Mouse (Mus musculus) gastrocnemius, adult 8-10 months (tissue): ENCODE results near the gene Slc24a1. TPM values are rescaled to one million over a fixed set of nuclear protein-coding genes. Genes with fewer than 3 reads are reported as not detected.

Experiments used
- DNase-seq, 2 experiments: peaks; one replicate each; pipeline ENCODE4 v3.0.0; 2022; ENCODE audit warnings: low spot score in 2 of 2
- total RNA-seq, 4 experiments: library from RNA; stranded (reverse); gene quantifications; 2 replicates each; pipeline ENCODE4 v1.2.4; 2022

Gene Slc24a1
- total RNA-seq, 4 experiments from 2014 or later, result not detected

DNA sequence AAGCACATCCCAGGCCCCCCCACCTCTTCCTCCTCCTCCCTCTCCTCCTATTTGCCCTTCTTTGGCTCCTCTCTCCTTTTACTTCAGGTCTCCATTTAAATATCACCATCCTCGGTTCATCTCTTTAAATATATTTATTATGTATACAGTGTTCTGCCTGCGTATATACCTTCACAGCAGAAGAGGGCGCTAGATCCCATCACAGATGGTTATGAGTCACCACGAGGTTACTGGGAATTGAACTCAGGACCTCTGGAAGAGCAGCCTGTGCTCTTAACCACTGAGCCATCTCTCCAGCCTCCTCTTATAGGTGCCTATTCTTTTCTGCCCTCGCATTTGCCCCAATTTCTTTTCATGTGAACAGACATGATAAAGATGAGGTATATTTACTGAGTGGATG lies 13.9 kb downstream of the Slc24a1 start:
- DNase-seq, result no peak

DNA sequence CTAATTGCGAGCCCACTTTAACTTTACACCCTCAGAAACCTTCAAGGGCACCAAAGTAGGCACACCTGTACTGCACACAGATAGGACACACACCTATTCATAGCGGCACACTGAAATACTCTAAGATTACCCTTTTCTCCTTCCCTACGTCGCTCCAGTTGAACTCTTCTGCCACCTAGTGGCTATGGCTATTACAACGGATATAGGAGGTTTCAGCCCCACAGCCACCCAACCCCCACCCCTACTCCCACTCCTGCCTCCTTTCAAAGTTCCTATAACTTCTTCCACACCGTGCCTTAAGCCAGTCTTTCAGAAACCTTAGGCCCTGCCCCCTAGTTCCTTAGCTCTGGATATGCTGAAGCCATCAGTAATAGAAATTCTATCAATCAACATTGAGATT lies 14.9 kb downstream of the Slc24a1 start:
- DNase-seq, result peak in 1 of 2 experiments; percentile 15

GRCm38 (mm10) chr9:64934015-64934754 lies 17.2 kb downstream of the Slc24a1 start:
- DNase-seq, result peak; percentile 8 to 28

DNA sequence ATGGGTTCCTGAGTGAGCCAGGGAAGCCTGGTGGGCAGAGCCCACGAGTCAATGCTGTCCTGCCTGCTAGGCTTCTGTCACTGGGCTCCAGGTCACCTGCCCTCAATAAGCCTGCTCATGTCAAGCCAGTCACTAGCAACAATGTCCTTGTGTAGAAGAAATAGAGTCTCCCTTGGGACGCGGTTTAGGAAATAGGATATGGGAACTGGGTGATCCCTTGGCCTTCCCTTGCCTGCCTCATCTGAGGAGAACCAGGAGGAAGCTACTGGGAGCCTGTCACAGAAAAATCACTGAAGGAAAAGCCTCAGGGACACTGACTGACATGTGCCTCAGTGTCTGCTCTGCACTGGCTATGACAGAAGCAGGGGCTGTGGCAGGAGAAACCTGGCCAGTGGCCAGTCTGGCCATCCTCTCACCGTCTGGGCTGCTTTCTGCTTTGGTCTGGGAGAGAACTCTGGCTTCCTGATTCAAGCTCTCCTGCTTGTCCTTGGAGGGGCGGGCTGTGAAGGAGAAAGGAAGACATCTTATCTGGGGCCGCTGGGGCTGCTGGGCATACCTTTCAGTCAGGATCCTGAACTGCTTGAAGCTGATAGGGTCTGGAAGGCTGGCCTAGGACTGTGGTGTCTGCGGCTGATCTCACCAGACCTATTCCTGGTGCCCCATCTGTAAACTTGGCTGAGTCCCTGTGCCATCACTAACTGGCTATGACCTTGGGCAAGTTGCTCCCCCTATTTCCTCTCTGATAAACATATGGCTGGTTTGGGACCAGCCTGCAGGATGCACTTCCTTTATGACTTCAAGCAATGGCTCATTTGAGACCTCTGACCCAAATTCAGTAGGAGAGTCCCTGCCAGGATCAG lies 19.4 kb downstream of the Slc24a1 start:
- no peak for DNase-seq

GRCm38 (mm10) chr9:64930256-64930655 lies 21.2 kb downstream of the Slc24a1 start:
- DNase-seq, result no peak

DNA sequence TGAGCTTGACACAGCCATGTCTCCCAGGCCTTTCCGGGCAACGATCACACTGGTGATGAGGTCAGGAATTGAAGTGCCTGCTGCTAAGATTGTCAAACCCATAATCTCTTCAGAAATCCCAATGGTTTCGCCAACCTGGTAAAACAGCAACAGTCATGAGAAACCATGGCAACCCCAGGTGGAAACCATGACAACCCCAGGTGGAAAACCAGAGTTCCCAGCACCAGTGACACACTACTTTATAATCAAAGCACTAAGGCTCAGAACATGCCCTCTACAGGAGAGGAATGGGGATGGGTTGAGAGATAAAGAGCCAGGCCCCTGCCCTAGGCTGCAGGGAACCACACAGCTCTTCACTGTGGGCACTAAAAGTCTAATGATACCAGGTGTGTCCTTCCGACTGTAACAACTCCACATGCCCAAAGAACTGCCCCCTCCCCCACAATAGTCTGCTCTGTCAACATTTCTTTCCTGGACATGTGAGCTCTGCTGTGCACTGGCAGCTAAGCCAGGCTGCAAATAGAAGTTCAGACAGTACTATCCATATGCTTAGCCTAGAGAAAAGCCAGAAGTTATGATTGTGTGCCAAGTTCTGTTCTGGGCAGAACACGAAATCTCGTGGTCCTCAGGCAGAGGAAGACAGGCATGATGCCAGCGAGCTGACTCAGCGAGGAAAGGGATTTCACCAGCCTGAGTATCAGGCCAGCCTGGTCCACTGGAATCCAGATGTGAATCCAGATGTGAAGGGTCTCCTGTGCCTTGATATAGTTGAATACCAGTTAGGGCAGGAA lies 25.0 kb downstream of the Slc24a1 start:
- DNase-seq, result no peak

DNA sequence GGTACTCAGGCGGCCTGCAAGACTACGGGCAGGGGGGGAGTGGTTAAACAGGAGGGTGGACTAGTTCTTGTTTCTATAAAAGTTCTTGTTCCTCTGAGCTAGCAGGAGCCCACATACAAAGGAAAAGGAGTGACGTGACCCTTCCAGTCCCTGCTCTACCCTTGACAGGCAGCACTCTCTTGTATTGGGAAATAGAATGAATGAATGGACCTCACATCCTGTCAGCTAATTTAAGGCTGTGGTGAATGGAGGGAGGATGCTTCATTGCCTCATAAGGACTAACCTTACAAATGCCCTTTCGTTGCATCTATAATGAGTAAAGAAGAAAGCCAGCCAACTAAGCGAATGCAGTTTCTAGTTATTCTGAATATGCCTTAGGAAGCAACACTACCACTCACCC lies 25.6 kb downstream of the Slc24a1 start:
- DNase-seq, result no peak

DNA sequence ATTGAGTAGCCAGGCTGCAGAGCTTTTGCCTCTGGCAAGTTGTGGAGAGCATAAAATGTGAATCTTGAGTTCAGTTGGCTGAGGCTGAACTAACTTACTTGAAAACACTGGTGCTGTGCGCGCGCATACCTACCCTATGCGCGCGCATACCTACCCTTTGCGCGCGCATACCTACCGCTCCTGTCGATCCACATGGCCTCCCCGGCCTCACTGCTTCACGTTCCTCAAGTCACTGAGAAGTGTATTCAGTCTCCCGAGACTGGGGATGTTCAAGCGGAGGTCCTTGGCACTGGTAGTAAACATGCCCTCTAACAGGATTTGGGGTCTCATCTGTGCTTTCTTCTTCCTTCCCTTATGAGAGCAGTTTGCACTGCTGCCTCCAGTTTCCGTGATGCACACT lies 32.8 kb downstream of the Slc24a1 start:
- DNase-seq, result no peak

- no peak for DNase-seq
Measured at GRCm38 (mm10) chr9:64914629-64915028, 36.8 kb downstream of the Slc24a1 start.

GRCm38 (mm10) chr9:64913973-64914372 lies 37.4 kb downstream of the Slc24a1 start:
- DNase-seq, result no peak

GRCm38 (mm10) chr9:64913406-64913805 lies 38.0 kb downstream of the Slc24a1 start:
- DNase-seq, result no peak

DNA sequence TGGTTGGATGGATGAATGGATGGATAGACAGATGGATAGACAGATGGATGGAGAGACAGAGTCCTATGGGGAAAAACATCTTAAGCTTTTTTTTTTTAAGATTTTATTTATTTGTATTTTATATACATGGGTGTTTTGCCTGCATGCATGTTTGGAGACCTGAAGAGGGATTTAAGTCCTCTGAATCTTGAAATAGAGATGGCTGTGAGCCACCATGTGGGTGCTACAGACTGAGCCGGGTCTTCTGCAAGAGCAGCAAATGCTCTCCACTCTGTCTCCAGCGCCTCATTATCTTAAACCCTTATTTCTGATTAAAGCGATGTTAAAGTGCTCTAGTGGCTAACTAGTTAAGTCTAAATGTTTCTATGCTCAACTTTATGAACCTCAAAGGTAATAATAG lies 44.0 kb downstream of the Slc24a1 start:
- no peak for DNase-seq

DNA sequence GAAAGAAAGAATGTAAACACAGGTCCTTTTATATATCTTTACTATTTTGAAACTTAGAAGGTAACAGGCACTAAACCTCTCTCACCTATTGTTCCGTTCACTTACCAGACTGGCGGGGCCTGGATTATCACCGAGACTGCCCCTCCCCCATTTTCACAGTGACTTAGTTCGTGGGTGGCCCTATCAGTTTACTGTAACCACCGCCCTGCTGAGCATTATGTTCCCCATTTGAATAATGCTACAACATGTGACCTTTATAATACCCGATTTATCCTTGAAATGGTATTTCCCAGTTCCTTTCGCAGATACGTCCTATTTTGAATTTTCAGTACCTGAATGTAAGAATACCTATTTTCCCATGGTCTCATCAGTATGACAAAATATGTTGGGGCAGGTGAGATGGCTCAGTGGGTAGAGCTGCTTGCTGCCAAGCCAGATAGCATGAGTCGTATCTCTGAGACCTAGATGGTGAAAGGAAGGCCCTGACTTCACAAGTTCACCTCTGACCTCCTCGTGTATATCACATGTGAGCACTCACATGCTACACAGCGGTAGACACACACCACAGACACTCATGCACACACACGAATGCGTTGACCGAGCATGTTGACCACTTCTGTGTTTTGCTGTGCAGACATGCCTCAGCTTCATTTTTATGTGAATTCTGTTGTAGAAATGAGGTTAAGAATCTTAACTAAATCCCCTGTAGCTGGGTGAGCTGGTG lies 46.3 kb downstream of the Slc24a1 start:
- DNase-seq, result no peak

GRCm38 (mm10) chr9:64903386-64903785 lies 48.0 kb downstream of the Slc24a1 start:
- peak; percentile 28 to 53 for DNase-seq

DNA sequence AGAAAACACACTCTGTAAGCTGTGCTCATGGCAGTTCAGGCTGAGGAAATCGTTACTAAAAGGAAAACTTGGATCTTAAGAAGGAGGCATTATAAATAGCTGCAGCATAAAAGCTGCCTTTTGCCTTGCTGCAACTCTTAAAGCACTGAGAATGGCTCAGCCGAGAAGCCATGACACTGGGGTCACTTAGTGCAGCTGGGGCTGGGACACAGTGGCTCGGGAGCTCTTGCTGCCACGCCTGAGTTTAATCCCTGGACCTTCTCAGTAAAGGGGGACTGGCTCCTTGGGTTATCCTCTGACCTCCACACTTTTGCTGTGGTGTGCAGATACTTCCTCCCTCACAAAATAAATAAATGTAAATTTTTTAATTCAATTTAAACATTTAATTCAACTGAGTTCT lies 48.5 kb downstream of the Slc24a1 start:
- DNase-seq, result no peak

GRCm38 (mm10) chr9:64896605-64897004 lies 54.8 kb downstream of the Slc24a1 start:
- DNase-seq, result no peak

DNA sequence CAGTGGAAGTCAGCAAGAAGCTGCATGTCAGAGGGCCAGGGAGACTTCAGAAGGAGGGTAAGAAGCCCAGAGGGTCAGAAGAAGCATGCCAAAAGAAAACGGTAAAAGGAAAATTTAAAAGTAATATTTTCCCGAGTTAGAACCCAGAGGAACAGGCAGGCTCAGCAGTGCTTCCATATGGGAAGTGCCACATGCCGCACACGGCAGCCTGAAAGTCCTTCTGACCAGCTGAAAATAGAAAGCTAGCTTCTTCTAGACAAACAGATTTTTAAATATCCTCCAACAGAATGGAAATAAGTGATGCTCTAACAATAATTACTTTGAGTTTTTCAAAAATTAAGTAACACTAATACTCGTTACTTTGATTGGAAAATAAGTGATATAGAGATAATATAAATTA lies 65.4 kb downstream of the Slc24a1 start:
- no peak for DNase-seq
